Comparison of ENCODE assay signal across 8 mouse cellular contexts in the genomic region with DNA sequence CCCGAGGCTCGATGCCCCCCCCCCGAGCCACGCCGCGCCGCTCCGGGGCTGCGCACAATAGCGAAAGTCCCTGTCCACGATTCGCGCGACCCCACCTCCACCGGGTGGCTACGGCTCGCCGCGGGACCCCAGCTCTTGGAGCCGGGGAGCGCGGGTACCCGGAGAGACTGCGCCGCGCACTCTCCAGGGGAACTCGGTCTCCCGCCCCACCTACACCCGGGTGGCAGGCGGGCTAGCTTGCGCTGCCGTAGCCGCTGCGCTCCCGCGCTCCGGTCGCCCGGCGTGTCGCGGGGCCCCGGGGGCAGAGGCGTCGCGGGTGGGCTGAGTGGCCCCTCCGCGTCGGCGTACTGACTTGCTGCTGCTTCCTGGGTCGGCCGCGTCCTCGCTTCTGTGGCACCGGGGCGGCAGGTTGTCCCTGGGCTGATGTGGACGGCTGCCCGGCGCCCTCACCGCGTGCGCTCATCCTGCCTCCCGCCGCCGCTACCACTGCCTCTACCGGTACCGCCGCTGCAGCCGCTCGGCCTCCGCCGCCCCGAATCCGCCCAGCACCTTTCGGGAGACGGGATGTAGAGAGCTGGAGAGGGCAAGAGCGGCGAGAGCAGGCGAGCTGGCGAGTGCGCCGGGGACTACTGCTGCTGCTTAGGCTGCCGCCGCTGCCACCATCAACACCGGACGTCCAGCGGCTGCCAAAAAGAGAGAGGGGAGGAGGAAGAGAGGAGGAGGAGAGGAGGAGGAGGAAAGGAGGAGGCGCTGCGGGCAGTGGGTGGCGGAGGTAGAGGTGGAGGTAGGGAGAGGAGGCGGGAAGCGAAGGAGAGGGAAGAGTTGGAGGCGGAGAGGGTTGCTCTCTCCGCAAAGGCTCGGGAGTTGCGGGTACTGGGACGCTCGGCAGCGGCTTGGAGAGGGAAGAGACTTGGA. TPM values are rescaled to one million over a fixed set of nuclear protein-coding genes. Genes with fewer than 3 reads are reported as not detected.
DNase-seq lines count a peak whose midpoint lies in the region; ATAC-seq and TF ChIP-seq lines count a peak whose summit lies in the region.

A gene (minus strand): TSS at position 869 of the 915 bp plus-strand sequence.

- peak within 1 kb of the TSS; percentile 93 for H3K27ac ChIP-seq in embryonic facial prominence, embryonic 15.5 days (replicated peaks)
- H3K27ac ChIP-seq in hindbrain, embryonic 12.5 days, result peak within 1 kb of the TSS; percentile 89
- H3K27ac ChIP-seq in liver, embryonic 12.5 days, result peak within 1 kb of the TSS; percentile 80

- peak; percentile 66 for ATAC-seq in embryonic facial prominence, embryonic 15.5 days (ENCODE audit: insufficient number of reproducible peaks, low FRiP score, low TSS enrichment, low read depth)
- peak; percentile 63 for ATAC-seq in hindbrain, embryonic 12.5 days (ENCODE audit: low FRiP score)
- ATAC-seq in liver, embryonic 12.5 days, result peak; percentile 17; the same call in 1 of the 2 replicates
- no peak for ATAC-seq in monocyte, adult 5-6 weeks (replicated peaks; ENCODE audit: insufficient number of reproducible peaks, low FRiP score, low TSS enrichment, poor library complexity, severe bottlenecking)

- DNase-seq in cerebellum, postnatal 25 days, result peak; percentile 13 to 16
- no peak for DNase-seq in cerebellum, adult 9-11 months
- DNase-seq in MN1 (ENCODE audit: low spot score), result peak; percentile 25

- peak within 1 kb of the TSS; percentile 99 for H3K4me2 ChIP-seq in embryonic facial prominence, embryonic 15.5 days (replicated peaks)
- H3K4me2 ChIP-seq in hindbrain, embryonic 12.5 days (replicated peaks), result peak within 1 kb of the TSS; percentile 96
- peak within 1 kb of the TSS; percentile 79 for H3K4me2 ChIP-seq in liver, embryonic 12.5 days
- H3K4me2 ChIP-seq in myocyte (ENCODE audit: low read depth), result peak within 1 kb of the TSS; percentile 98

- no peaks in the 10 kb centered on the region for H3K36me3 ChIP-seq in embryonic facial prominence, embryonic 15.5 days
- no peaks in the 10 kb centered on the region for H3K36me3 ChIP-seq in hindbrain, embryonic 12.5 days
- no peaks in the 10 kb centered on the region for H3K36me3 ChIP-seq in liver, embryonic 12.5 days
- H3K36me3 ChIP-seq in myocyte (ENCODE audit: control insufficient read depth, insufficient read depth), result no peaks in the 10 kb centered on the region

- peak within 1 kb of the TSS; percentile 85 for H3K9ac ChIP-seq in embryonic facial prominence, embryonic 15.5 days
- H3K9ac ChIP-seq in hindbrain, embryonic 12.5 days, result peak within 1 kb of the TSS; percentile 89
- H3K9ac ChIP-seq in liver, embryonic 12.5 days, result peak within 1 kb of the TSS; percentile 76

- WGBS in embryonic facial prominence, embryonic 15.5 days, result under 1% methylated on average over 99 of the region's 99 CpGs
- WGBS in hindbrain, embryonic 12.5 days, result under 1% methylated on average over 89 of the region's 99 CpGs
- WGBS in liver, embryonic 12.5 days (ENCODE audit: insufficient replicate concordance), result under 1% methylated on average over 98 of the region's 99 CpGs

- TF ChIP-seq POLR2A in myocyte (IDR thresholded peaks at IDR 0.05; ENCODE audit: insufficient read length, low read depth), result peak; percentile 68

- H3K27me3 ChIP-seq in embryonic facial prominence, embryonic 15.5 days, result no peaks in the 10 kb centered on the region
- peaks cover 10% of the 10 kb centered on the region; the same call in 1 of the 2 replicates for H3K27me3 ChIP-seq in hindbrain, embryonic 12.5 days
- peaks cover 63% of the 10 kb centered on the region for H3K27me3 ChIP-seq in liver, embryonic 12.5 days (replicated peaks)
- no peaks in the 10 kb centered on the region for H3K27me3 ChIP-seq in myocyte (ENCODE audit: control insufficient read depth, insufficient read depth, insufficient read length)

- no peaks in the 10 kb centered on the region for H3K9me3 ChIP-seq in embryonic facial prominence, embryonic 15.5 days (replicated peaks)
- H3K9me3 ChIP-seq in hindbrain, embryonic 12.5 days (replicated peaks), result no peaks in the 10 kb centered on the region
- no peaks in the 10 kb centered on the region for H3K9me3 ChIP-seq in liver, embryonic 12.5 days (replicated peaks)

- peak within 1 kb of the TSS; percentile 82 for H3K4me3 ChIP-seq in embryonic facial prominence, embryonic 15.5 days (replicated peaks)
- peak within 1 kb of the TSS; percentile 82 for H3K4me3 ChIP-seq in hindbrain, embryonic 12.5 days
- peak within 1 kb of the TSS; percentile 65 for H3K4me3 ChIP-seq in liver, embryonic 12.5 days
- peak within 1 kb of the TSS; percentile 82 for H3K4me3 ChIP-seq in myocyte

- H3ac ChIP-seq in myocyte (ENCODE audit: control insufficient read depth, insufficient read length), result peak within 1 kb of the TSS; percentile 71

- peaks cover 22% of the 10 kb centered on the region; the same call in 1 of the 2 replicates for H3K4me1 ChIP-seq in embryonic facial prominence, embryonic 15.5 days
- H3K4me1 ChIP-seq in hindbrain, embryonic 12.5 days, result peaks cover 22% of the 10 kb centered on the region
- peaks cover 12% of the 10 kb centered on the region for H3K4me1 ChIP-seq in liver, embryonic 12.5 days

- peaks cover 45% of the 10 kb centered on the region for H3K79me2 ChIP-seq in myocyte (ENCODE audit: control insufficient read depth, insufficient read depth)

TF ChIP-seq in myocyte, 11 proteins besides CTCF, POLR2A, EP300 and RAD21:
- no peak for TF ChIP-seq SRF (IDR thresholded peaks at IDR 0.05; ENCODE audit: control insufficient read depth, insufficient read length, low read depth)
- peak; percentile 21 for TF ChIP-seq REST (IDR thresholded peaks at IDR 0.05; ENCODE audit: insufficient read depth, insufficient read length)
- peak; percentile 38 for TF ChIP-seq POLR2AphosphoS2 (IDR thresholded peaks at IDR 0.05; ENCODE audit: insufficient read length, low read depth)
TF ChIP-seq in myocyte: peak in this region for 2.

RNA-seq across cellular contexts. Expression of the gene that starts here (rescaled TPM):
- polyA plus RNA-seq in embryonic facial prominence, embryonic 15.5 days (2015; fragmentation: Nextera tagmentation; extraction: Ambion mirVana), result 11.1 and 11.5 TPM in 2 replicates
- 26.5 and 33.6 TPM in 2 replicates for polyA plus RNA-seq in hindbrain, embryonic 12.5 days (2016; fragmentation: Nextera tagmentation; extraction: Ambion mirVana)
- 16.1 TPM in 2 replicates for polyA plus RNA-seq in liver, embryonic 12.5 days (2016; fragmentation: Nextera tagmentation; extraction: Ambion mirVana)
- 4.3 TPM for polyA plus RNA-seq in myocyte (2012; fragmentation: generic; extraction: Trizol)
- not detected in 3 replicates for total RNA-seq in monocyte, adult 5-6 weeks (2017)
